Mouse (Mus musculus) embryonic facial prominence, embryonic 11.5 days (tissue): ENCODE data around the gene Llgl1. TPM values are rescaled to one million over a fixed set of nuclear protein-coding genes. Genes with fewer than 3 reads are reported as not detected.

Experiments used
- ATAC-seq: fragments of 200-750 bp; cut with Nextera tagmentation; replicated peaks from 2 replicates; pipeline ENCODE4 v1.8.0; 2017; ENCODE audit warnings: low read depth; ENCODE audit not compliant: insufficient number of reproducible peaks, low FRiP score, low TSS enrichment
- DNase-seq: peaks from one replicate; pipeline ENCODE4 v3.0.0-alpha.2; 2015; ENCODE audit warnings: low spot score
- H3K27ac ChIP-seq: fragments of 300-500 bp; sonication (generic); replicated peaks from 2 replicates; pipeline ENCODE4 v1.5.1; 2014; ENCODE audit warnings: mild to moderate bottlenecking, low read depth, low read length, control low read depth
- H3K27me3 ChIP-seq: fragments of 300-500 bp; sonication (generic); 2 replicates; pipeline ENCODE4 v1.6.1; 2014; ENCODE audit warnings: mild to moderate bottlenecking, low read length, moderate library complexity, mixed read lengths; ENCODE audit not compliant: control insufficient read depth, insufficient read depth
- H3K36me3 ChIP-seq: fragments of 300-500 bp; sonication (generic); replicated peaks from 2 replicates; pipeline ENCODE4 v1.6.1; 2014; ENCODE audit warnings: low read depth, mild to moderate bottlenecking, low read length, moderate library complexity, mixed read lengths; ENCODE audit not compliant: control insufficient read depth, insufficient read depth
- H3K4me1 ChIP-seq: fragments of 300-500 bp; sonication (generic); 2 replicates; pipeline ENCODE4 v1.6.1; 2014; ENCODE audit warnings: low read length, mixed read lengths; ENCODE audit not compliant: control insufficient read depth, insufficient read depth
- H3K4me2 ChIP-seq: fragments of 300-500 bp; sonication (generic); 2 replicates; pipeline ENCODE4 v1.6.1; 2014; ENCODE audit warnings: low read depth, mild to moderate bottlenecking, control low read depth, low read length, moderate library complexity
- H3K4me3 ChIP-seq: fragments of 300-500 bp; sonication (generic); 2 replicates; pipeline ENCODE4 v1.5.1; 2014; ENCODE audit warnings: low read depth, low read length, control low read depth
- H3K9ac ChIP-seq: fragments of 300-500 bp; sonication (generic); replicated peaks from 2 replicates; pipeline ENCODE4 v1.6.1; 2014; ENCODE audit warnings: mild to moderate bottlenecking, control low read depth, low read length
- H3K9me3 ChIP-seq: fragments of 300-500 bp; sonication (generic); replicated peaks from 2 replicates; pipeline ENCODE4 v1.6.1; 2016; ENCODE audit warnings: mild to moderate bottlenecking, low read length, inconsistent platforms, mixed read lengths; ENCODE audit not compliant: control insufficient read depth
- WGBS: fragments of 180-500 bp; shearing (Covaris S2); extraction: QIAGEN DNeasy Blood & Tissue Kit; methylation state at CpG from one replicate; pipeline ENCODE4 v1.1.7; 2014; 5-methylcytosine and 5-hydroxymethylcytosine counted together
- polyA plus RNA-seq: library from polyadenylated mRNA; unstranded; fragments of >200 nt; fragmentation: Nextera tagmentation; extraction: Ambion mirVana; gene quantifications from 2 replicates; pipeline ENCODE4 v1.2.1, GENCODE M21; 2014

Gene Llgl1
- polyA plus RNA-seq, 1 experiment from 2014 or later = 67.8 TPM

GRCm38 (mm10) chr11:60711218-60711617 lies 11.7 kb downstream of the Llgl1 start:
- no peaks in the 10 kb centered on the region for H3K27me3 ChIP-seq
- peaks cover 70% of the 10 kb centered on the region for H3K36me3 ChIP-seq
- 93% methylated on average over 17 of the region's 17 CpGs for WGBS
- DNase-seq (no peak), ATAC-seq (no peak)
- no peak overlapping the region for H3K4me2 ChIP-seq
- H3K4me1 ChIP-seq = no peaks in the 10 kb centered on the region
- no peak overlapping the region for H3K27ac ChIP-seq
- no peaks in the 10 kb centered on the region for H3K9me3 ChIP-seq
- H3K4me3 ChIP-seq = no peak overlapping the region
- H3K9ac ChIP-seq = no peak overlapping the region

DNA sequence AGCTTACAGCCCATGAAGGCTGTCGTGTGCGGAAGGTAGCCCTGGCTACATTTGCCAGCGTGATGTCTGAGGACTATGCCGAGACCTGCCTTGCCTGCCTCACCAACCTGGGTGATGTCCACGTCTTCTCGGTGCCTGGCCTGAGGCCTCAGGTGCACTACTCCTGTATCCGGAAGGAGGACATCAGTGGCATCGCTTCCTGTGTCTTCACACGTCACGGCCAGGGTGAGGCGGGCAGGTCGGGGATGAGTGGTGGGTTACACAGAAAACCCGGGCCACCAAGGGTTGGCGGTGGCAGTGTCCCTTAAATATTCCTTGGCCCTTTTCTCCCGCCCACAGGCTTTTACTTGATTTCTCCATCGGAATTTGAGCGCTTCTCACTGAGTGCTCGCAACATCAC lies 12.5 kb downstream of the Llgl1 start:
- 95% methylated on average over 18 of the region's 18 CpGs for WGBS
- Histone ChIP-seq H3K27me3 (no peaks in the 10 kb centered on the region), H3K36me3 (peaks cover 65% of the 10 kb centered on the region), H3K9ac (no peak overlapping the region), H3K4me3 (no peak overlapping the region), H3K4me2 (no peak overlapping the region), H3K9me3 (no peaks in the 10 kb centered on the region), H3K27ac (no peak overlapping the region), H3K4me1 (no peaks in the 10 kb centered on the region)
- DNase-seq = no peak
- no peak for ATAC-seq

DNA sequence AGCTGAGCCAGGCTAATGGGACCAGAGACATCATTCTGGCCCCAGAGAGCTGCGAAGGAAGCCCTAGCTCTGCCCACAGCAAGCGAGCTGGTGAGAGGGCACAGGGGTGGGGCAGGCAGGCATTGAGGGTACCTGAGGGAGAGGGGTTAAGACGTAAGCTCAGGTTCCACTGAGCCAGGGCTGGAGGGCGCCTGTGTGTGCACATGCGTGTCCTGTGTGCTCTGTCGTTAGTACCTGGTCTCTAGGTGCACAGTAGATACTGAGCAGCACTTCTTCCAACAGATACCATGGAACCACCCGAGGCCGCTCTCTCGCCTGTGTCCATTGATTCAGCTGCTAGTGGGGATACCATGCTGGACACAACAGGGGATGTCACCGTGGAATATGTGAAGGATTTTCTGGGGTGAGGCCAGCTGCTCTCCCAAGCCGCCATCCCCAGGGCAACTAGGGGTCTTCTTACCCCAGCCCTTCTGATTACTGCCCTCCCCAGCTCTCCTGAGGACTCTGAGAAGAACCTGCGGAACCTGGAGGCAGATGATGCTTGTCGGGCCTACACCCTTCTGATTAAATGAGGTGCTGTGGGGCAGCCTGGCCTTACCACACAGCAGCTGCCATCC lies 13.2 kb downstream of the Llgl1 start:
- ATAC-seq = no peak
- H3K27ac ChIP-seq = no peak overlapping the region
- no peaks in the 10 kb centered on the region for H3K4me1 ChIP-seq
- peaks cover 60% of the 10 kb centered on the region for H3K36me3 ChIP-seq
- no peaks in the 10 kb centered on the region for H3K9me3 ChIP-seq
- no peak overlapping the region for H3K4me3 ChIP-seq
- DNase-seq = no peak
- H3K27me3 ChIP-seq = no peaks in the 10 kb centered on the region
- H3K9ac ChIP-seq = no peak overlapping the region
- WGBS = 92% methylated on average over 13 of the region's 13 CpGs
- H3K4me2 ChIP-seq = no peak overlapping the region

DNA sequence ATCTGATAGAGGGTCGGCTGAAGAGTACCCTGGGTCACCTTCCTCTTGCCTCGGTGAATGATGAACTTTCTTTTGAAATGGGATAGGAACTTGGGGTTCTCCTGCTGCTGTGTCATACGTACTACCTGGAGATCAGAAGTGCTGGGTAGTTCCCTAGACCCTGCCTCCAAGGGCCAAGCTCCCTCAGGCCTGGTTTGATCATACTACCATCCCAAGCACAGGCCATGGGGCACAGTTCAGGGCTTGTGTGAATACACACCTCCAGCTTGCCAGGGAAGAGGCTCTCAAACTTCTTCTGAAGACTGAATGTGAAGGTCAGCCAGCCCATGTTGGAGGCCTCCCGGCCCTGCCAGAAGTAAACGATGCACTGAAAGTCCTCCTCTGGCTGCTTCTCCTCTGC lies 16.3 kb downstream of the Llgl1 start:
- peaks cover 40% of the 10 kb centered on the region for H3K36me3 ChIP-seq
- no peaks in the 10 kb centered on the region for H3K27me3 ChIP-seq
- H3K27ac ChIP-seq = no peak overlapping the region
- ATAC-seq (no peak), DNase-seq (no peak)
- no peak overlapping the region for H3K4me2 ChIP-seq
- H3K9ac ChIP-seq = no peak overlapping the region
- no peaks in the 10 kb centered on the region for H3K4me1 ChIP-seq
- no peaks in the 10 kb centered on the region for H3K9me3 ChIP-seq
- WGBS = 92% methylated on average over 5 of the region's 5 CpGs
- no peak overlapping the region for H3K4me3 ChIP-seq

DNA sequence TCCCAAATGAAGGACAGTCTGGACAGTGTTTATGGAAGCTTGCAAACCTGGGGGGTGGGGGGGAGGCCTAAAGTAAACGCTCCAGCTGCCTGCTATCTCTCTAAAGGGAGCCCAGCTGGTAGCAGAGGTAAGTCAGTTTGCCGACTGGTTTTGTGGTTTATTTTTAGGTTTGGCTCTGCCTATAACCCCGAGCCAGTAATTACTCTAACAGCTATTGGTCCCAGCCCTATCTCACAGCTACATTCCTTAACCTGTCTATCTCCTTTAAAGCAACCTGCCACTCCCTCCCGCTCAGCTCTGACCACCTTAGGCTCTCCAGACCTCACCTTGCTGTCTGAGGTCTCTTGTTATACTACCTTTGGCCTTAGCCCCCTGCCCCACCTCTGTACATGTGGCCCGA lies 19.7 kb downstream of the Llgl1 start:
- Histone ChIP-seq H3K9me3 (no peaks in the 10 kb centered on the region), H3K36me3 (peaks cover 22% of the 10 kb centered on the region), H3K4me3 (no peak overlapping the region), H3K4me1 (no peaks in the 10 kb centered on the region), H3K4me2 (no peak overlapping the region), H3K9ac (no peak overlapping the region), H3K27me3 (no peaks in the 10 kb centered on the region), H3K27ac (no peak overlapping the region)
- WGBS = 83% methylated on average over 5 of the region's 5 CpGs
- ATAC-seq (no peak), DNase-seq (no peak)

DNA sequence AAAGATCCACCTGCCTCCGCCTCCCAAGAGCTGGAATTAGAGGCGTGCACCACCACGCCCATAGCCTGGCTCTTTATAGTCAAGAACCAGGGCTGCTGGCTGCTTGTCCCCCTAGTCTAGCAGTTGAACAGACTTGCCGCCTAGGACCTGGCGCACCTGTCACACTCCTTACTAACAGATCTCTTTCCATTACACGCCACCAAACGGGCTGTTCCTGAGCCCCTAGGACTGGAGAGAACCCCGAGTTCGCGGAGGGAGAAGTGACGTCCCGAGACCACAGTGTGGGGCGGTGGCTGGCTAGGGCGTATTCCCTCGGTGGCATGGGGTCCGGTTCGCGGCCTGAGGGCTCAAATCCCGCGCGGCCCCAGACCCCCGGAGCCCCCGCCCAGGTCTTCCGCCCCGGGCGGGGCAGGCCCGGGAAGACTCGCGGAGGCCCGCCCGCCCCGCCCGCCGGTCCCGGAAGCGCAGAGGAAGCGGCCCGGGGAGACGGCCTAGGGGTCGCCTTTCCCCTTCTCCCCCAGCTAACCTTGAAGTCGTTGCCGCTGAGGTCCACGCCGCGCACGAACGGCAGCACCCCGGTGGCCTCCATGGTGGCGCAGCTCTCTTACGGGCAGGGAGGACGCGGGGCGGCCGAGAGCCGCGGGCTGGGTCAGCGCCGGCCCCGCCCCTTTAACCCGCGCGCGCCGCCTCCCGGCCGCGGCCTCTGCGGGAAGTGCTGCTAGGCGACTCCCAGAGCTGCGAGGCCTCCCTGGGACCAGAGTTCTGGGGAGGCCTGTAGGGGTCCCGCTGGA lies 27.3 kb downstream of the Llgl1 start, which contains the start of gene Flii:
Gene Flii (minus strand): TSS at position 663 of the 791 bp plus-strand sequence.
- Histone ChIP-seq H3K36me3 (peaks cover 5% of the 10 kb centered on the region), H3K27ac (peak within 1 kb of the TSS; percentile 76), H3K27me3 (no peaks in the 10 kb centered on the region), H3K4me1 (peaks cover 3% of the 10 kb centered on the region; the same call in 1 of the 2 replicates), H3K4me2 (peak within 1 kb of the TSS; percentile 78), H3K9ac (peak within 1 kb of the TSS; percentile 91), H3K9me3 (no peaks in the 10 kb centered on the region), H3K4me3 (peak within 1 kb of the TSS; percentile 86)
- ATAC-seq (peak; percentile 46), DNase-seq (peak; percentile 85)
- under 1% methylated on average over 70 of the region's 71 CpGs for WGBS

DNA sequence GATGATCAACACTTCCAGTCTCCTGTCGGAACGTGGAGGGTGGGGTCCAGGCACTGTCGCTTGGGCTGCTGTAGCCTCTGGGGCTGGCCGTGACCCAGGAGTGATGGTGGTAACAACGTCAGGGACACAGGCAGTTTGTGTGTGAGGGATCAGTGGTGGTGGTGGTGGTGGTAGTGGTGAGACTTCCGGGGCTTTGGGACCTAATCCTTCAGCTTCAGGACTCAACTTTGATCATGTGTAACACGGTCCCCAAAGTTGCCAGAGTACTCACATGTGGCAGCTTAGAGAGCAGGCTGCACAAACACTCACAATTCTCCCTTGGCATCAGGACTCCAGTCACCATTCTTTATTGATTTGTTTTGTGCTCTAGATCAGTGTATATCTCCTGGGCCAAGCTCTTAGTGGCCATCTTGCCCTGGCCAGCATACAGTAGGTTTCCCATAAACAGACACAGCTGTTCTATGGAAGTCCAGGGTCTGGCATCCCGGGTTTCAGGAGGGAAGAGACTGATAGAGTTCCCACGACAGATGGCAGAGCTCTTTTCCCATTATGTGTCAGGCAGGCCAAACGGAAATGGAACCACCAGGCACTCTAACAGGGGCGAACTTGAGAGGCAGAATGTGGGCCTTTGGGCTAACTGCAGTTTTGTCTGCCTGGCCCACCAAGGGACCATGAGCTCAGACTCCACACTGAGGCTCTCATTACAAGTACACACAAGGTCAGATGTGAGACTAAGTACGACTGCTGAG lies 28.0 kb downstream of the Llgl1 start:
- WGBS = 5% methylated on average over 12 of the region's 12 CpGs
- DNase-seq (peak; percentile 1), ATAC-seq (peak; percentile 4; the same call in 1 of the 2 replicates)
- Histone ChIP-seq H3K4me3 (peak overlapping the region; percentile 86), H3K27ac (peak overlapping the region; percentile 76), H3K9me3 (no peaks in the 10 kb centered on the region), H3K9ac (peak overlapping the region; percentile 91), H3K27me3 (no peaks in the 10 kb centered on the region), H3K36me3 (peaks cover 3% of the 10 kb centered on the region), H3K4me1 (peaks cover 3% of the 10 kb centered on the region; the same call in 1 of the 2 replicates), H3K4me2 (peak overlapping the region; percentile 78)
